Mouse (Mus musculus): ENCODE measurements at regions not wholly inside any gene's neighbourhood (a gene's known extent, or its start where the extent isn't known, plus 50 kb on each side); places are given as distances from the start of the nearest gene placed in this dataset.

GRCm38 (mm10) chr8:10713515-10714042 lies 294.7 kb downstream of the Irs2 start:
- no peak for DNase-seq (ENCODE audit: low read depth)

- DNase-seq (ENCODE audit: low read depth): no peak
Observed at GRCm38 (mm10) chr8:10712118-10712689, 296.1 kb downstream of the Irs2 start.

- no peak for DNase-seq (ENCODE audit: low read depth)
Observed at GRCm38 (mm10) chr8:10711474-10711873, 296.8 kb downstream of the Irs2 start.

- no peak for DNase-seq (ENCODE audit: low read depth)
Observed at GRCm38 (mm10) chr8:10708509-10708908, 299.7 kb downstream of the Irs2 start.

- no peak for DNase-seq (ENCODE audit: low read depth)
Observed at GRCm38 (mm10) chr8:10707122-10707521, 301.1 kb downstream of the Irs2 start.

- no peak for DNase-seq (ENCODE audit: low read depth)
Observed at GRCm38 (mm10) chr8:10705909-10706308, 302.3 kb downstream of the Irs2 start.

- no peak for DNase-seq (ENCODE audit: low read depth)
Observed at GRCm38 (mm10) chr8:10702755-10703154, 305.5 kb downstream of the Irs2 start.

- DNase-seq (ENCODE audit: low read depth): no peak
Observed at GRCm38 (mm10) chr8:10702248-10702647, 306.0 kb downstream of the Irs2 start.

GRCm38 (mm10) chr8:10701648-10702061 lies 306.6 kb downstream of the Irs2 start:
- DNase-seq (ENCODE audit: low read depth): no peak

GRCm38 (mm10) chr8:10701226-10701625 lies 307.0 kb downstream of the Irs2 start:
- DNase-seq (ENCODE audit: low read depth): no peak

- DNase-seq (ENCODE audit: low read depth): no peak
Observed at GRCm38 (mm10) chr8:10699669-10700068, 308.6 kb downstream of the Irs2 start.

- peak; percentile 59 for DNase-seq (ENCODE audit: low read depth)
Observed at GRCm38 (mm10) chr8:10695181-10695580, 313.1 kb downstream of the Irs2 start.

GRCm38 (mm10) chr8:10690659-10691058 lies 317.6 kb downstream of the Irs2 start:
- no peak for DNase-seq (ENCODE audit: low read depth)

GRCm38 (mm10) chr8:10689881-10690280 lies 318.4 kb downstream of the Irs2 start:
- DNase-seq (ENCODE audit: low read depth): no peak

- no peak for DNase-seq (ENCODE audit: low read depth)
Observed at GRCm38 (mm10) chr8:10687867-10688561, 320.2 kb downstream of the Irs2 start.

Data from NIH3T3 (cell line).